Mouse (Mus musculus) activated CD4-positive, CD25-positive, alpha-beta regulatory T cell, adult 9 weeks (primary cell): ENCODE data around the gene Olfr764-ps1. TPM values are rescaled to one million over a fixed set of nuclear protein-coding genes. Genes with fewer than 3 reads are reported as not detected.

ENCODE experiments used
- polyA plus RNA-seq: library from polyadenylated mRNA; unstranded; fragments of 100-300 nt; shearing (Covaris generic); gene quantifications from one replicate; pipeline ENCODE4 v1.2.1, GENCODE M21; 2017

Olfr764-ps1 gene
- polyA plus RNA-seq = not detected

DNA sequence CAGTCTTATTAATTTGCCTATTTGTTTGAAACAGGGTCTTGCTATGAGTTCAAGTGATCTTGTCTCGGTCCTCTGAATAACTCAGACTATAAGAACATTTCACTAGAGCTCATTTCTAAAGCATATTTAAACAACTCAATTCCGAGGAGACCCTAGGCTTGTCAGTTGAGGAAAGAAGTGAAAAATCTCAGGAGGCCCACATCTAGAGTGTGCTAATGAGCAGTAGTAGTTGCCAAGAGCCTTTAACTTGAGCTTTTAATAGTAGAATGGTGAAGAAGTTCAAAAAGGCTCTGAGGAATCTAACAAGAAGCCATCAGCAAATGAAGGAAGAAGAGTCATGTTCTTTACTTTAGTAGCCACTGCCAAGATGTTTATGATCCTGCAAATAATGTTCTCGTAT lies at the start of gene Olfr764-ps1:
TSS of gene Olfr764-ps1 (minus strand) at position 101 of the 400 bp plus-strand sequence.

DNA sequence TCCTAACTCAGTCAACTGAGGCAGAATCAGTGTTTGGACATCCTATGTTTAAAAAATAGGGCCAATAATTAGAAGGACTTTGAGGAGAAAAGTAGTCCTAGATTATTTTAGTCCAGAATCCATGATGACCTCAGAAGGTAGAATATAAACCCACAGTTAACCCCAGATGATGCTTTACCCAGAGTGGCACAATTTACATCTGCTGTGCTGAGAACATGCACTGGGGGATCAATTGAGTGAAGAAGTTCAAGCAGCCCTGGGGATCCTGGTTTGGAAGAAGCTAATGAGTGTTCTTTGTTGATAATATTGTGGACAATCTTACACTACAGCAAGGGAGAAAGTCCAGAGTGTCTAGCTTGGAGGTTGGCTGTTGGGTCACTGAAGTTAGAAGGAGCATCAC lies 43.1 kb upstream of the Olfr764-ps1 start, which contains the start of gene Olfr767:
TSS of gene Olfr767 (minus strand) at position 101 of the 400 bp plus-strand sequence.

DNA sequence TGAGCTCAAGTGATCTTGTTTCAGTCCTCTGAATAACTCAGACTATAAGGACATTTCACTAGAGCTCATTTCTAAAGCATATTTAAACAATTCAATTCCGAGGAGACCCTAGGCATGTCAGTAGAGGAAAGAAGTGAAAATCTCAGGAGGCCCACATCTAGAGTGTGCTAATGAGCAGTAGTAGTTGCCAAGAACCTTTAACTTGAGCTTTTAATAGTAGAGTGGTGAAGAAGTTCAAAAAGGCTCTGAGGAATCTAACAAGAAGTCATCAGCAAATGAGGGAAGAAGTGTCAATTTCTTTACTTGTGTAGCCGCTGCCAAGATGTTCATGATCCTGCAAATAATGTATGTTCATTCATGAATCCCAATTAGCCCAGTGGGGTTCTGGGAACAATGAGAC lies 29.2 kb upstream of the Olfr764-ps1 start, which contains the start of gene Olfr766-ps1:
TSS of gene Olfr766-ps1 (minus strand) at position 101 of the 400 bp plus-strand sequence.

DNA sequence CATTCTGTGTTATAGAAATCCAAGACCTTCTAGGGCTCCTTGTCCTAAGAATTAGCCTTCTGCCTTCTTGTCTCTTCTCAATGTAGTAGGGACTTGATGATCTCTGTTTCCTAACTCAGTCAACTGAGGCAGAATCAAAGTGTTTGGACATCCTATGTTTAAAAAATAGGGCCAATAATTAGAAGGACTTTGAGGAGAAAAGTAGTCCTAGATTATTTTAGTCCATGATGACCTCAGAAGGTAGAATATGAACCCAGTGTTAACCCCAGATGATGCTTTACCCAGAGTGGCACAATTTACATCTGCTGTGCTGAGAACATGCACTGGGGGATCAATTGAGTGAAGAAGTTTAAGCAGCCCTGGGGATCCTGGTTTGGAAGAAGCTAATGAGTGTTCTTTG lies 10.2 kb upstream of the Olfr764-ps1 start, which contains the start of gene Olfr765:
TSS of gene Olfr765 (minus strand) at position 101 of the 400 bp plus-strand sequence.

DNA sequence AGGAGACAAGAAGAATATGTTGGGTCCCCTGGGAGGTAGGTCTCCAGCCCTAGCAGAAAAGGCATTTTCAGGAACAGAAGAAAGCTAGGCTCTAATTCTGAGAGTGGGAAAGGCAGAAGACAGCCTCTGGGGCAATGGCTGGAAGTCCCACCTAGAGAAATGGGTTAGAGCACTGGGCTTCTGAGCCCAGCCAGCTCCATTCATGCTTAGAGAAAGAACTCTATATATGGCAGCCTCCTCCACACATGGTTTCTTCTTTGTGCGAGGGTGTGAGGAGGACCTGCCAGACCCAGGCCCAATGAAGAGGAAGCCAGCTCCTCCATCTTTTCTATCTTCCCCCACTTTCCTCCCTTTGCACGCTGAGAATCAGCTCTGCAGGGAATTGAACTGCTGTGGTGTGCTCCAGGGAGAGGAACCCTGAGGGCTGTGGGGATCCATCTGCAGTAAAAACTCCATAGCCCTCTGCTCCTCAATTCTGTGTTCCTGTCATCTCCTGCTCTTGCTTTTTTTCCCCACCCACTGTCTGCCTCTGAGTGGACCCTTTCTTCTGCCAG lies 29.3 kb downstream of the Olfr764-ps1 start, which contains the start of gene Olfr763:
TSS of gene Olfr763 (plus strand) at position 504 of the 554 bp plus-strand sequence.

DNA sequence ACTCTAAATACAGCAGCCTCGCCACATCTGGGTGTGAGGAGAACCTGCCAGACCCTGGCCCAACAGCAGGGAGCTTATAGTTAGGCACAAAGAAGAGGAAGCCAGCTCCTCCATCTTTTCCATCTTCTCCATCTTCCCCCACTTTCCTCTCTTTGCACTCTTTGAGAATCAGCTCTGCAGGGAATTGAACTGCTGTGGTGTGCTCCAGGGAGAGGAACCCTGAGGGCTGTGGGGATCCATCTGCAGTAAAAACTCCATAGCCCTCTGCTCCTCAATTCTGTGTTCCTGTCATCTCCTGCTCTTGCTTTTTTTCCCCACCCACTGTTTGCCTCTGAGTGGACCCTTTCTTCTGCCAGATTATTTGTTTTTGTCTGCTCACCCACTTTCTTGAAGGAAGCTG lies 50.6 kb downstream of the Olfr764-ps1 start, which contains the start of gene Olfr9:
TSS of gene Olfr9 (plus strand) at position 301 of the 400 bp plus-strand sequence.

Other genes starting within 250 kb of the Olfr764-ps1 start
- not detected for gene Mmp19, start 249.0 kb downstream of the Olfr764-ps1 start, polyA plus RNA-seq
- 124 TPM for gene Dnajc14, start 235.8 kb downstream of the Olfr764-ps1 start, polyA plus RNA-seq
- 5.1 TPM for gene Tmem198b, start 235.5 kb downstream of the Olfr764-ps1 start, polyA plus RNA-seq
- gene Sarnp, start 222.6 kb downstream of the Olfr764-ps1 start, polyA plus RNA-seq = 164 TPM
- gene Ormdl2, start 218.3 kb downstream of the Olfr764-ps1 start, polyA plus RNA-seq = 77.1 TPM
- gene Gdf11, start 148.2 kb downstream of the Olfr764-ps1 start, polyA plus RNA-seq = 0.88 TPM
- gene Cd63, start 138.9 kb downstream of the Olfr764-ps1 start, polyA plus RNA-seq = 0.20 TPM
- gene Rdh5, start 117.0 kb downstream of the Olfr764-ps1 start, polyA plus RNA-seq = 13.5 TPM
- 185 TPM for gene Bloc1s1, start 115.9 kb downstream of the Olfr764-ps1 start, polyA plus RNA-seq
- 10.1 TPM for gene Itga7, start 106.1 kb downstream of the Olfr764-ps1 start, polyA plus RNA-seq
- not detected for gene Mettl7b, start 78.9 kb downstream of the Olfr764-ps1 start, polyA plus RNA-seq
- gene Olfr9, start 50.5 kb downstream of the Olfr764-ps1 start, polyA plus RNA-seq = not detected
- gene Olfr763, start 29.1 kb downstream of the Olfr764-ps1 start, polyA plus RNA-seq = not detected
- gene Olfr765, start 10.1 kb upstream of the Olfr764-ps1 start, polyA plus RNA-seq = not detected
- gene Olfr766-ps1, start 29.1 kb upstream of the Olfr764-ps1 start, polyA plus RNA-seq = not detected
- not detected for gene Olfr767, start 43.0 kb upstream of the Olfr764-ps1 start, polyA plus RNA-seq
- not detected for gene Olfr768, start 59.5 kb upstream of the Olfr764-ps1 start, polyA plus RNA-seq
- gene Olfr769, start 78.0 kb upstream of the Olfr764-ps1 start, polyA plus RNA-seq = not detected
- gene Olfr770, start 99.1 kb upstream of the Olfr764-ps1 start, polyA plus RNA-seq = not detected
- not detected for gene Olfr771, start 124.9 kb upstream of the Olfr764-ps1 start, polyA plus RNA-seq
- gene Olfr772, start 138.0 kb upstream of the Olfr764-ps1 start, polyA plus RNA-seq = not detected
- gene Olfr773, start 147.5 kb upstream of the Olfr764-ps1 start, polyA plus RNA-seq = not detected
- gene Olfr774, start 196.3 kb upstream of the Olfr764-ps1 start, polyA plus RNA-seq = not detected
- gene Olfr775, start 208.5 kb upstream of the Olfr764-ps1 start, polyA plus RNA-seq = not detected
- not detected for gene Olfr776, start 219.2 kb upstream of the Olfr764-ps1 start, polyA plus RNA-seq
- not detected for gene Olfr777, start 231.6 kb upstream of the Olfr764-ps1 start, polyA plus RNA-seq